Mouse (Mus musculus): ENCODE results near the gene Vmn1r234. TPM values are rescaled to one million over a fixed set of nuclear protein-coding genes. Genes with fewer than 3 reads are reported as not detected.
"Not testable (repeated sequence)": the region's sequence is repeated elsewhere in the genome, so short reads cannot be mapped to it uniquely, and the experiment has no call there.

The Vmn1r234 gene
- polyA plus RNA-seq (2014; fragmentation: Nextera tagmentation; extraction: Ambion mirVana) = not detected in 2 replicates

DNA sequence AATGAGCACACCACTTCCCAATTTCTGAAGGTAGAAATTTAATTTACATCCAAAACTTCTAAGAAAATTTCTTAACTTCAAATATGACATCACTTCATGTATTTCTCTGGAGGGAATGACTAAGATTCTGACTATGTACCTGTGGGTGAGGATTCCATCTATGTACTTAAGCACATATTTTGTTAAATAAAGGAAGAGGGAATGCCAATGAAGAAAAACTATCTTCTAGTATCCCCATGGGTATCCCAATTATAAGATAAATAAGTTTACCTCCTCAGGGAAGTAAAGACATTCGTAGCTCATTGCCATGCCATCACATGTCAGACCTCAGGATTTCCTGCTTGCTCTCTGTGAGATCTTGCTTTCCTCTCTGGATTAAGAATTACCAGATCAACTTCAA, at the start of gene Vmn1r234:
TSS of gene Vmn1r234 (plus strand) at position 301 of the 400 bp plus-strand sequence.
- no peaks in the 10 kb centered on the region for H3K9me3 ChIP-seq (ENCODE audit: control insufficient read depth, low read length)
- 81% methylated on average over 1 of the region's 1 CpGs for WGBS
- H3K4me1 ChIP-seq (ENCODE audit: control insufficient read depth, insufficient read depth, low read length) = no peaks in the 10 kb centered on the region
- no peak within 1 kb of the TSS for H3K4me2 ChIP-seq (ENCODE audit: low read depth)
- DNase-seq (ENCODE audit: low spot score) = no peak
- no peak within 1 kb of the TSS for H3K9ac ChIP-seq (ENCODE audit: low read length)
- H3K4me3 ChIP-seq (ENCODE audit: low read depth, low read length) = no peak within 1 kb of the TSS
- H3K36me3 ChIP-seq (ENCODE audit: control insufficient read depth, insufficient read depth, low read length) = no peaks in the 10 kb centered on the region
- no peaks in the 10 kb centered on the region for H3K27me3 ChIP-seq (ENCODE audit: control insufficient read depth, insufficient read depth, low read length)
- no peak for ATAC-seq (ENCODE audit: insufficient read depth, low FRiP score, low TSS enrichment)
- H3K27ac ChIP-seq (ENCODE audit: low read depth, low read length) = no peak within 1 kb of the TSS

- H3K36me3 ChIP-seq (ENCODE audit: control insufficient read depth, insufficient read depth, low read length) = not testable (repeated sequence)
- 74% methylated on average over 1 of the region's 1 CpGs for WGBS
Measured at GRCm38 (mm10) chr17:21211081-21211480, 14.8 kb upstream of the Vmn1r234 start.

DNA sequence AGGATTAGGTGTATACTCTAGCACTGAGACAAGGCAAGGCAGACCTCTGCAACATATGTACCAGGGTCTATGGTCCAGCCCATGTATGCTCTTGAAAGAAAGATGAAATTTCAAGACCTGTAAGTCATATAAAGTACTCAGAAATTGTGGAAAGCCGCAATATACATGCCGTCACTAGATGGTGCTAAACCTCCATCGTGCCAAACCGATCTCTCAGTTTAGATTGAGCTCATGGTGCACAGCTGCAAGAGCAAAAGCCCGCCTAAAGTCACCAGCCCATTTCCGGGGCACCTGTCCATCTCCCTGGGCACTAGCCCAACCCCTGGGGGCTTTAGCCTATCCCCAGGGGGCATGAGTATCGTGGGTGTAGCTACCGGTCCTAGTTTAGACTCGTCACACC, 5.8 kb downstream of the Vmn1r234 start:
- no peak for ATAC-seq (ENCODE audit: insufficient read depth, low FRiP score, low TSS enrichment)
- Histone ChIP-seq H3K4me3 (ENCODE audit: low read depth, low read length) (no peak overlapping the region), H3K27ac (ENCODE audit: low read depth, low read length) (no peak overlapping the region), H3K9me3 (ENCODE audit: control insufficient read depth, low read length) (no peaks in the 10 kb centered on the region), H3K4me2 (ENCODE audit: low read depth) (no peak overlapping the region), H3K36me3 (ENCODE audit: control insufficient read depth, insufficient read depth, low read length) (no peaks in the 10 kb centered on the region), H3K27me3 (ENCODE audit: control insufficient read depth, insufficient read depth, low read length) (no peaks in the 10 kb centered on the region), H3K9ac (ENCODE audit: low read length) (no peak overlapping the region), H3K4me1 (ENCODE audit: control insufficient read depth, insufficient read depth, low read length) (no peaks in the 10 kb centered on the region)
- peak; percentile 20 for DNase-seq (ENCODE audit: low spot score)
- 25% methylated on average over 9 of the region's 9 CpGs for WGBS

More at GRCm38 (mm10) chr17:21211081-21211480, 14.8 kb upstream of the Vmn1r234 start:
- not testable (repeated sequence) for H3K27ac ChIP-seq (ENCODE audit: low read depth, low read length); H3K4me2 ChIP-seq (ENCODE audit: low read depth); DNase-seq (ENCODE audit: low spot score); ATAC-seq (ENCODE audit: insufficient read depth, low FRiP score, low TSS enrichment); H3K4me3 ChIP-seq (ENCODE audit: low read depth, low read length); H3K9ac ChIP-seq (ENCODE audit: low read length); H3K4me1 ChIP-seq (ENCODE audit: control insufficient read depth, insufficient read depth, low read length); H3K9me3 ChIP-seq (ENCODE audit: control insufficient read depth, low read length); H3K27me3 ChIP-seq (ENCODE audit: control insufficient read depth, insufficient read depth, low read length)

- DNase-seq (ENCODE audit: low spot score) = no peak
- Histone ChIP-seq H3K9me3 (ENCODE audit: control insufficient read depth, low read length) (no peaks in the 10 kb centered on the region), H3K27ac (ENCODE audit: low read depth, low read length) (no peak within 1 kb of the TSS), H3K36me3 (ENCODE audit: control insufficient read depth, insufficient read depth, low read length) (no peaks in the 10 kb centered on the region), H3K4me3 (ENCODE audit: low read depth, low read length) (no peak within 1 kb of the TSS), H3K27me3 (ENCODE audit: control insufficient read depth, insufficient read depth, low read length) (no peaks in the 10 kb centered on the region), H3K9ac (ENCODE audit: low read length) (no peak within 1 kb of the TSS), H3K4me2 (ENCODE audit: low read depth) (no peak within 1 kb of the TSS), H3K4me1 (ENCODE audit: control insufficient read depth, insufficient read depth, low read length) (no peaks in the 10 kb centered on the region)
- ATAC-seq (ENCODE audit: insufficient read depth, low FRiP score, low TSS enrichment) = no peak
Measured at GRCm38 (mm10) chr17:21256111-21256510, 30.2 kb downstream of the Vmn1r234 start, which contains the start of gene Vmn1r235. Gene Vmn1r235 (plus strand): TSS chr17:21256411.

GRCm38 (mm10) chr17:21272103-21272502, 46.2 kb downstream of the Vmn1r234 start:
- 11% methylated on average over 4 of the region's 4 CpGs for WGBS
- no peak for ATAC-seq (ENCODE audit: insufficient read depth, low FRiP score, low TSS enrichment)
- no peak overlapping the region for H3K4me3 ChIP-seq (ENCODE audit: low read depth, low read length)
- H3K4me2 ChIP-seq (ENCODE audit: low read depth) = no peak overlapping the region
- no peaks in the 10 kb centered on the region for H3K9me3 ChIP-seq (ENCODE audit: control insufficient read depth, low read length)
- no peaks in the 10 kb centered on the region for H3K27me3 ChIP-seq (ENCODE audit: control insufficient read depth, insufficient read depth, low read length)
- H3K36me3 ChIP-seq (ENCODE audit: control insufficient read depth, insufficient read depth, low read length) = no peaks in the 10 kb centered on the region
- no peaks in the 10 kb centered on the region for H3K4me1 ChIP-seq (ENCODE audit: control insufficient read depth, insufficient read depth, low read length)
- no peak overlapping the region for H3K9ac ChIP-seq (ENCODE audit: low read length)
- peak; percentile 14 for DNase-seq (ENCODE audit: low spot score)
- H3K27ac ChIP-seq (ENCODE audit: low read depth, low read length) = no peak overlapping the region

- Histone ChIP-seq H3K4me3 (ENCODE audit: low read depth, low read length) (no peak within 1 kb of the TSS), H3K36me3 (ENCODE audit: control insufficient read depth, insufficient read depth, low read length) (no peaks in the 10 kb centered on the region), H3K9me3 (ENCODE audit: control insufficient read depth, low read length) (no peaks in the 10 kb centered on the region), H3K4me2 (ENCODE audit: low read depth) (no peak within 1 kb of the TSS), H3K9ac (ENCODE audit: low read length) (no peak within 1 kb of the TSS), H3K4me1 (ENCODE audit: control insufficient read depth, insufficient read depth, low read length) (no peaks in the 10 kb centered on the region), H3K27me3 (ENCODE audit: control insufficient read depth, insufficient read depth, low read length) (no peaks in the 10 kb centered on the region), H3K27ac (ENCODE audit: low read depth, low read length) (no peak within 1 kb of the TSS)
- no peak for ATAC-seq (ENCODE audit: insufficient read depth, low FRiP score, low TSS enrichment)
- no peak for DNase-seq (ENCODE audit: low spot score)
- WGBS = 83% methylated on average over 3 of the region's 3 CpGs
Measured at GRCm38 (mm10) chr17:21282642-21283041, 56.8 kb downstream of the Vmn1r234 start, which contains the start of gene Vmn1r236. Gene Vmn1r236 (plus strand): TSS chr17:21282942.

- H3K9ac ChIP-seq (ENCODE audit: low read length) = no peak overlapping the region
- H3K27me3 ChIP-seq (ENCODE audit: control insufficient read depth, insufficient read depth, low read length) = no peaks in the 10 kb centered on the region
- no peak for ATAC-seq (ENCODE audit: insufficient read depth, low FRiP score, low TSS enrichment)
- H3K9me3 ChIP-seq (ENCODE audit: control insufficient read depth, low read length) = no peaks in the 10 kb centered on the region
- DNase-seq (ENCODE audit: low spot score) = no peak
- H3K4me1 ChIP-seq (ENCODE audit: control insufficient read depth, insufficient read depth, low read length) = no peaks in the 10 kb centered on the region
- no peaks in the 10 kb centered on the region for H3K36me3 ChIP-seq (ENCODE audit: control insufficient read depth, insufficient read depth, low read length)
- no peak overlapping the region for H3K27ac ChIP-seq (ENCODE audit: low read depth, low read length)
- no peak overlapping the region for H3K4me3 ChIP-seq (ENCODE audit: low read depth, low read length)
- no peak overlapping the region for H3K4me2 ChIP-seq (ENCODE audit: low read depth)
Measured at GRCm38 (mm10) chr17:21284395-21284794, 58.5 kb downstream of the Vmn1r234 start.

Small RNA genes within 50 kb of the gene (microRNA-seq; reads per million reads assigned to microRNA genes)
- gene Gm26384 = not detected

Other genes starting within 250 kb of the Vmn1r234 start
- not detected in 2 replicates for gene Vmn1r233, start 229.6 kb upstream of the Vmn1r234 start, polyA plus RNA-seq (2014; fragmentation: Nextera tagmentation; extraction: Ambion mirVana)
- 20.5 TPM in 2 replicates for gene Zfp160, start 217.2 kb upstream of the Vmn1r234 start, polyA plus RNA-seq (2014; fragmentation: Nextera tagmentation; extraction: Ambion mirVana)
- not detected in 2 replicates for gene Vmn1r235, start 30.3 kb downstream of the Vmn1r234 start, polyA plus RNA-seq (2014; fragmentation: Nextera tagmentation; extraction: Ambion mirVana)
- gene Vmn1r236, start 56.9 kb downstream of the Vmn1r234 start, polyA plus RNA-seq (2014; fragmentation: Nextera tagmentation; extraction: Ambion mirVana) = not detected in 2 replicates
- gene Vmn1r237, start 85.8 kb downstream of the Vmn1r234 start, polyA plus RNA-seq (2014; fragmentation: Nextera tagmentation; extraction: Ambion mirVana) = not detected in 2 replicates
- 3.8 TPM in 2 replicates for gene Zfp677, start 157.7 kb downstream of the Vmn1r234 start, polyA plus RNA-seq (2014; fragmentation: Nextera tagmentation; extraction: Ambion mirVana)
- gene Zfp54, start 197.1 kb downstream of the Vmn1r234 start, polyA plus RNA-seq (2014; fragmentation: Nextera tagmentation; extraction: Ambion mirVana) = 4.2 and 4.4 TPM in 2 replicates
- gene Zfp51, start 224.3 kb downstream of the Vmn1r234 start, polyA plus RNA-seq (2014; fragmentation: Nextera tagmentation; extraction: Ambion mirVana) = 14.5 and 17.1 TPM in 2 replicates